Mouse (Mus musculus) ES-E14 (cell line): ENCODE data around the gene Itm2b. TPM values are rescaled to one million over a fixed set of nuclear protein-coding genes. Genes with fewer than 3 reads are reported as not detected.

Experiments used
- DNase-seq: peaks from one replicate; pipeline ENCODE4 v3.0.0-alpha.2; 2013; ENCODE audit warnings: low read depth, low spot score
- H3K27ac ChIP-seq: 2 replicates; pipeline ENCODE4 v1.5.1; 2012; ENCODE audit warnings: low read depth, mild to moderate bottlenecking, low read length, moderate library complexity, mixed read lengths; ENCODE audit not compliant: poor library complexity, insufficient read depth, severe bottlenecking
- H3K36me3 ChIP-seq: 2 replicates; pipeline ENCODE4 v1.6.1; 2012; ENCODE audit warnings: mild to moderate bottlenecking, low read length, moderate library complexity, mixed read lengths; ENCODE audit not compliant: control insufficient read depth, poor library complexity, insufficient read depth, severe bottlenecking
- H3K4me1 ChIP-seq, 2 experiments: fragments of 150-350 bp in 1 of 2; sonication (generic) in 1 of 2; 2 replicates each; pipeline ENCODE4 v1.6.1; 2012; ENCODE audit warnings: low read length in 2 of 2, mild to moderate bottlenecking in 1 of 2, mixed read lengths in 1 of 2; ENCODE audit not compliant: control insufficient read depth in 2 of 2, insufficient read depth in 2 of 2, poor library complexity in 1 of 2
- H3K4me3 ChIP-seq, 2 experiments: fragments of 150-350 bp in 1 of 2; sonication (generic) in 1 of 2; 2 replicates each; pipeline ENCODE4 v1.5.1; 2012; ENCODE audit warnings: low read length in 2 of 2, low read depth in 1 of 2, mild to moderate bottlenecking in 1 of 2, mixed read lengths in 1 of 2; ENCODE audit not compliant: insufficient read depth in 1 of 2, poor library complexity in 1 of 2, severe bottlenecking in 1 of 2
- H3K9ac ChIP-seq: 2 replicates; pipeline ENCODE4 v1.6.1; 2012; ENCODE audit warnings: low read depth, mild to moderate bottlenecking, low read length, mixed read lengths; ENCODE audit not compliant: poor library complexity, insufficient read depth, severe bottlenecking
- H3K9me3 ChIP-seq: fragments of 150-350 bp; sonication (generic); 2 replicates; pipeline ENCODE4 v1.6.1; 2012; ENCODE audit warnings: low read depth, mild to moderate bottlenecking, low read length; ENCODE audit not compliant: control insufficient read depth, insufficient read depth
- CHD2 ChIP-seq: IDR thresholded peaks from 2 replicates; pipeline ENCODE4 v1.6.1; 2014; ENCODE audit warnings: mild to moderate bottlenecking, low read depth, low read length, inconsistent platforms
- HCFC1 ChIP-seq: IDR thresholded peaks from 2 replicates; pipeline ENCODE4 v1.6.1; 2012; ENCODE audit warnings: low read length, inconsistent platforms, borderline replicate concordance; ENCODE audit not compliant: insufficient read depth
- MAFK ChIP-seq: IDR thresholded peaks from 2 replicates; pipeline ENCODE4 v1.6.1; 2014; ENCODE audit warnings: mild to moderate bottlenecking, low read depth, low read length, inconsistent platforms; ENCODE audit not compliant: insufficient read depth
- ZC3H11A ChIP-seq: IDR thresholded peaks from 2 replicates; pipeline ENCODE4 v1.6.1; 2012; ENCODE audit warnings: low read depth, mild to moderate bottlenecking, inconsistent platforms, low read length, borderline replicate concordance
- ZNF384 ChIP-seq: IDR thresholded peaks from 2 replicates; pipeline ENCODE4 v1.6.1; 2012; ENCODE audit warnings: low read depth, low read length, inconsistent platforms
- in situ Hi-C, 2 experiments: fragments of 600-800 bp; cut with MboI; formaldehyde crosslinking; loops; one replicate each; pipeline ENCODE4 v1.15.1; 2025; ENCODE audit warnings: low sequenced_read_pairs in 2 of 2, inconsistent platforms in 1 of 2; ENCODE audit not compliant: unreplicated experiment in 2 of 2
- total RNA-seq: library from RNA; depleted of rRNA; stranded (reverse); fragments of 300-350 nt; gene quantifications from 2 replicates; pipeline ENCODE4 v1.2.3, GENCODE M21; 2012

Itm2b gene
- total RNA-seq, 1 experiment = 97.7 TPM

DNA sequence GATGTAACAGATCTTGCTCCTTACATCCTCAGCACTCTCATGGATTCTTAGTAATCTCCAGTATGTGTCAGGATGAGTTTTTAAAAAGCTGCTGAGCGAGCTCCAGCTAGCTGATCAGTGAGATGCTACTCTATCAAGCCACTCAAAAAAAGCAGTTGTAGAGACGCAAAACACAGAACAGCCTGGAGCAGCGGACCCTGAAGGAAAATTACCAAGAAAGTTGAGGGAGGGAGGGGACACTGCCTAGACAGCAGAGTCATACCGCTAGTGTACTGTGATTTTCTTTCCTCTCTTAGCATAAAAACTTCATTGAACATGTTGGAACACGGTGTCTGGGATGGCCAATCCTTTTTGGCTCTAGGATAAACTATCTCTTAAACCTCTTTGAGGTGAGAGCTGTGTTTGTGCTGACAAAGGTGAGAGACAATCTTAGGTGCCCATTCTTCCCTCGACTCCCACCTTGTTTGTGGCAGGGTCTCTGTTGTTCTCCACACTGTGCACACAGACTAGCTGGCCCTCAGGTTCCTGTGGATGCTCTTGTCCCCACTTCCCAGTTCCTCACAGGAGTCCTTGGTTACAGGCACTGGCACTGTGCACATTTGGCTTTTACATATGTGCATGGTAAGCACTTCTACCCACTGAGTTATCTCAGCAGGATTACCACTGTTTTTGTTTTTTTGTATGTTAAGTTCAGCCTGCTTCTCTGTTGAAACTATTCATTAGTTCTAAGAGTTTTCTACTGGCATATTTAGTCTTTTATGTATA, 48.6 kb downstream of the Itm2b start:
- Histone ChIP-seq H3K27ac (no peak overlapping the region), H3K36me3 (no peaks in the 10 kb centered on the region), H3K4me3 (no peak overlapping the region), H3K4me1 (peaks cover 0 to 3% of the 10 kb centered on the region in 2 experiments; a peak in 1 of 4 replicates), H3K9ac (no peak overlapping the region), H3K9me3 (no peaks in the 10 kb centered on the region)
- DNase-seq = no peak
- no peak for TF ChIP-seq ZNF384
- no peak for TF ChIP-seq ZC3H11A
- TF ChIP-seq CHD2 = no peak
- TF ChIP-seq HCFC1 = no peak
- no peak for TF ChIP-seq MAFK
- in situ Hi-C loops = no loop called here

DNA sequence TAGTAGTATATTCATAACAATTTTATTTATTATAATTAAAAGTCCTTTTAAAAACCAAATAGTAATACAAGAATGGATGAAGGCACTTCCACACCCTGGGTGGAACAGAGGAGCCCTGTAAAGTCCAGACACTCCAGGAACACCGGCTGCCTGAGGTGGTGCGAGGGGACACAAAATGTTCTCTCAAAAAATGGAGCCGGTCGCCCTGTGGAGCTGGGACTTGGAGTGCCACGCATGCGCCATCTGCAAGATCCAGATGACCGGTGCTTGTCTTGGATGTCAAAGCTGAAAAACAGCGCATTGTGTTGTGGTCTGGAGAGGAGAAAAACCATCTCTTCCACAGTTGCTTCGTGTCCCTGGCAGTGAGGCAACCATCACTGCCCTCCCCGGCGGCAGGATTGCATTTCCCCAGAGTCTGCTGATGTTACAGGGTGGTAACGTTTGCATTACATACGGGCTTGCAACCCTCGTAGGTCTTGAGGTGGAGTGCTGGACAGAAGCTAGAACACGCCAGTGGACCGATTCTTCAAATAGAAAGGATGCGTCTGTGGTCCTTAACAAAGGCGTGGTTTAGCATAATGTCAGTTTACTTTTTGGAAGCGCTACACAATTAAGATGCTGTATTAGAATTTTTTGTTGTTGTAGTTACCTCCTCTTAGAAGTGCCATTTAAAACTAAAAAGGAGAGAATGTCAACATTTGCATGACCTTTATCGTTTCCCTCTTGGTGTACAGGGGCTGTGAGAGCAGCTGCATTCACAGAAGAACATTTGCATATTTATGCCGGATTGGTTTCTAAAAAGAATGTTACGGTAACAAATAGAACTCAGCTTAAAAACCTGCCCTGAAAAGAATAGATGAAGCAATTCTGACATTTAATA, 49.9 kb downstream of the Itm2b start:
- TF ChIP-seq ZNF384 = no peak
- Histone ChIP-seq H3K9me3 (no peaks in the 10 kb centered on the region), H3K4me3 (no peak overlapping the region), H3K36me3 (no peaks in the 10 kb centered on the region), H3K27ac (no peak overlapping the region), H3K9ac (no peak overlapping the region), H3K4me1 (peaks cover 0 to 3% of the 10 kb centered on the region in 2 experiments; a peak in 1 of 4 replicates)
- in situ Hi-C loops = no loop called here
- no peak for DNase-seq

DNA sequence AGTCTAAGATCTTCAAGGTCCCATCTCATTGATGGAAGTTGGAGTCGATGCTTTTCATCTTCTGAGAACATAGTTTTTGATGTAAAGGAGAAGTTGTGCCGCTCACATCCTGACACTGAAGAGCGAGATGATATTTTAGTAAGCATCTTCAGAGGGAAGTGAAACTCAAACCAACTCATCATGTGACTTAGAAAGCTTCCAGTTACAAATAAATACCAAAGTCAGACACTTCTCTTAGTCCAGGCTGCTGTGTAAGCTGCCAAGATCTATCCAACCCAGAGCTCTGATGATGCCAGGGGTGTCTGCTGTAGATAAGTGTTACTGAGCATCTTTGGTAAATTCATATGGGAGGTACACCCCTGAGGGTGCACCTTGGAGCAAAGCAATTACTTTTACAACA, 51.2 kb downstream of the Itm2b start:
- Histone ChIP-seq H3K4me3 (no peak overlapping the region), H3K27ac (no peak overlapping the region)

DNA sequence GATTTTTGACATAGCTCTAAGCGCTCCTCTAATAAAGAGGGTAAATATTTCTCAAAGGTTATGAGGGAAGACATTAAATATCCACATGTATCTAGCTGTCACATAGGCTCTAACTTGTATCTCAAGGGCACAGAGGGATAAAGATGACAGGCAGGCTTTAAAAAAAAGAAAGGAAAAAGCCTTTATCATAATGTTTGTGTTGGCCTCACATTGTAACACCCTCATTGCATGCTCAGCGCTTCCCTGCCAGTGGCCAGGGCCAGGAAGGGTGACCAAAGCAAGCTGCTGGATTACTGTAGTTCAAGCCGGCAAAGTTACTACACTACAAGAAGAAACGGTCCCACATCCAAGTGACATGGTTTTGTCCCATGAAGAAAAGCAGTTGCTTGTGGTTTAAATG, 53.7 kb downstream of the Itm2b start:
- in situ Hi-C loops = no loop called here
- Histone ChIP-seq H3K9me3 (no peaks in the 10 kb centered on the region), H3K4me3 (no peak overlapping the region), H3K9ac (no peak overlapping the region), H3K4me1 (peaks cover 3% of the 10 kb centered on the region in 2 experiments; a peak in 1 of 4 replicates), H3K27ac (no peak overlapping the region), H3K36me3 (no peaks in the 10 kb centered on the region)
- no peak for DNase-seq
- TF ChIP-seq ZC3H11A (no peak), MAFK (no peak), CHD2 (no peak), HCFC1 (no peak), ZNF384 (no peak)

More for the DNA sequence above, 51.2 kb downstream of the Itm2b start:
- no peak for TF ChIP-seq CHD2
- no peak for TF ChIP-seq HCFC1
- in situ Hi-C loops = no loop called here
- Histone ChIP-seq H3K9ac (no peak overlapping the region), H3K9me3 (no peaks in the 10 kb centered on the region), H3K4me1 (peaks cover 0 to 3% of the 10 kb centered on the region in 2 experiments; a peak in 1 of 4 replicates), H3K36me3 (no peaks in the 10 kb centered on the region)
- no peak for DNase-seq
